Mouse (Mus musculus): ENCODE measurements around the gene Ube2h. TPM values are rescaled to one million over a fixed set of nuclear protein-coding genes. Genes with fewer than 3 reads are reported as not detected.

Ube2h gene
- polyA plus RNA-seq, 1 experiment from 2014 or later: 69.3 TPM

DNA sequence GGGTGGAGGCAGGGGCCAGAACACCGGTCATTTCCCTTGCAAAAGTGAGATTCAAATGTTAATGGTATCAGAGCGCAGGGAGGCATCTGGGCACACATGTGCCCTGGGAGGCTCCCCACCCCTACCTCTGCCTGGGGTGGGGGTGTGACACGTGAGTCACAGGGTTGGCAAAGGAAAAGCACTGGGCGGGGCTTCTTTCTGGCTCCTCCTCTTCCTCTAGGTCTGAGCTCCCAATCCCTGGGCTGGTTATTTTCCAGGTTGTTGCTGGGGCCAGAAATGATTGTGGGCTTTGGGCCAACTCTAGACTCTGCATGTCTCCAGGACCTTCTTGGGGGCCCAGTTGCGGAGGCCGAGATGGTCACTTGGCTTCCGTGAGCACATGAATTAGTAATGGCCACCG, 108.2 kb downstream of the Ube2h start:
- 0 out of 2 replicates have a peak, but pooled peaks have one; percentile 53 for ATAC-seq (ENCODE audit: insufficient number of reproducible peaks, low FRiP score)
- WGBS: 69% methylated on average over 8 of the region's 8 CpGs
- no peak overlapping the region for H3K27ac ChIP-seq (ENCODE audit: poor library complexity, severe bottlenecking)

DNA sequence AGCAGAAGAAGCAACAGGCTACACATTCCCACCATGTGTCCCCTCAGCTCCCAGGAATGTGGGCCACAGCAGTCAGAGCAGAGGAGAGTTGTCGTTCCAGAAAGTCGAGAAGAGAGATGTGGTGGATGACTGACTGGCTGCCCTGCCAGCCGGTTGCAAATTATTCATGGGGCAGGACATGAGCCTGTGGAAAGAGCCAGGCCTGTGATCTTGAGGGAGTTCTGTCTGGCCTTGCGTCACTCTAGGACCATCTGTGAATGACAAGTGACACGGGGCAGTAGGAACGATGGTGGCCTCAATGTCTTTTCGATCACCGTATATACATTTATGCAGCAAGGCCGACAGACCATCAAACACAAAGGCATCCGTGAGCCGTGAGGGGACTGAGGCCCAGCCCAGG, 108.7 kb downstream of the Ube2h start:
- WGBS: 72% methylated on average over 11 of the region's 11 CpGs
- no peak overlapping the region for H3K4me2 ChIP-seq
- no peak overlapping the region for H3K4me3 ChIP-seq
- H3K4me1 ChIP-seq (replicated peaks): 0 out of 2 replicates have a peak, but pooled peaks cover 6% of the 10 kb centered on the region
- ATAC-seq (ENCODE audit: insufficient number of reproducible peaks, low FRiP score): no peak
- H3K27ac ChIP-seq (ENCODE audit: poor library complexity, severe bottlenecking): no peak overlapping the region
- H3K9ac ChIP-seq: no peak overlapping the region
- H3K27me3 ChIP-seq (replicated peaks): no peaks in the 10 kb centered on the region
- H3K9me3 ChIP-seq (replicated peaks): no peaks in the 10 kb centered on the region
- H3K36me3 ChIP-seq: no peaks in the 10 kb centered on the region

More for the DNA sequence above, 108.2 kb downstream of the Ube2h start:
- H3K27me3 ChIP-seq (replicated peaks): no peaks in the 10 kb centered on the region
- H3K4me1 ChIP-seq (replicated peaks): 0 out of 2 replicates have a peak, but pooled peaks cover 6% of the 10 kb centered on the region
- no peak overlapping the region for H3K4me2 ChIP-seq
- H3K4me3 ChIP-seq: no peak overlapping the region
- H3K9me3 ChIP-seq (replicated peaks): no peaks in the 10 kb centered on the region
- H3K36me3 ChIP-seq: no peaks in the 10 kb centered on the region
- no peak overlapping the region for H3K9ac ChIP-seq

DNA sequence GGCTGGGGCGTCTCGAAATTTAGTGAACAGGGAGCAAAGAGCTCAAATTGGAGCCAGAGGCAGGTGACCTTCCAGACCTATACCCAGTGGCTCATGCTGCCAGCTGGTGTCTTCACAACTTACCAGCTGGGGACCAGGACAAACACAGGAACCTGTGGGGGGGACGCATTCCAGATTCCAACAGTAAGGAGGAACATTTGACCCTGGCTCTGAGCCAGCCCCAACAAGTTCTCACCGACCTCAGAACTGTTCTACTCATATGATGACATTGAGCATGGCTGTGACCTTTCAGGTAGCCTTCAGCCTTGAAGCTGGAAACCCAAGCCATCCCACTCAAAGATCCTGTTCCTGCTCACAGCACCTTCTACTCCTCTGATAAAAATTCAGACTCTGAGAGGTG, 120.7 kb downstream of the Ube2h start:
- no peak for ATAC-seq (ENCODE audit: insufficient number of reproducible peaks, low FRiP score)
- H3K4me2 ChIP-seq: no peak overlapping the region
- H3K36me3 ChIP-seq: no peaks in the 10 kb centered on the region
- 68% methylated on average over 4 of the region's 4 CpGs for WGBS
- no peak overlapping the region for H3K9ac ChIP-seq
- H3K4me1 ChIP-seq (replicated peaks): peaks cover 8% of the 10 kb centered on the region
- H3K4me3 ChIP-seq: no peak overlapping the region
- peaks cover 60% of the 10 kb centered on the region for H3K27me3 ChIP-seq (replicated peaks)
- peaks cover 5% of the 10 kb centered on the region; the same call in 1 of the 2 replicates for H3K9me3 ChIP-seq (replicated peaks)
- H3K27ac ChIP-seq (ENCODE audit: poor library complexity, severe bottlenecking): no peak overlapping the region

DNA sequence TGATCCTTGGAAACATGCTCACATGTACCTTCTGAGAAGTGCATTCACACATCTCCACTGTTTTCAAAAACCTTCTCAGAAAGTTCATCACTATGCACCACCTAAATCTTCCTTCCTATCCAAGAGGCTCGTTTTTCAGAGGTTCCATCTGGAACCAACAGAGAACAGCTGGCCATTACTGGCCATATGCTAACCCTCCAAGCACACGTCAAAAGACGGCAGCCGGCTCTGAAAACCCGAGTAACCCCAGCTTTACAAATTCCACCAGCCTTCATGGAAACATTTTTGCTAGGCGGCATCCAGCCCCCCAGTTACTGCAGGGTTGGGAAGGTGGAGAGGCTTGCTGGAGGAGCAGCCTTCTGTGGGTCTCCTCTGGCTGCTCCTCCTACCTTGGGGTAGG, 122.3 kb downstream of the Ube2h start:
- ATAC-seq (ENCODE audit: insufficient number of reproducible peaks, low FRiP score): no peak
- Histone ChIP-seq H3K4me3 (no peak overlapping the region), H3K4me2 (no peak overlapping the region), H3K9ac (no peak overlapping the region), H3K4me1 (replicated peaks) (peaks cover 18% of the 10 kb centered on the region), H3K27me3 (replicated peaks) (peaks cover 73% of the 10 kb centered on the region), H3K36me3 (no peaks in the 10 kb centered on the region), H3K27ac (ENCODE audit: poor library complexity, severe bottlenecking) (no peak overlapping the region), H3K9me3 (replicated peaks) (peaks cover 5% of the 10 kb centered on the region; the same call in 1 of the 2 replicates)
- 66% methylated on average over 6 of the region's 6 CpGs for WGBS

DNA sequence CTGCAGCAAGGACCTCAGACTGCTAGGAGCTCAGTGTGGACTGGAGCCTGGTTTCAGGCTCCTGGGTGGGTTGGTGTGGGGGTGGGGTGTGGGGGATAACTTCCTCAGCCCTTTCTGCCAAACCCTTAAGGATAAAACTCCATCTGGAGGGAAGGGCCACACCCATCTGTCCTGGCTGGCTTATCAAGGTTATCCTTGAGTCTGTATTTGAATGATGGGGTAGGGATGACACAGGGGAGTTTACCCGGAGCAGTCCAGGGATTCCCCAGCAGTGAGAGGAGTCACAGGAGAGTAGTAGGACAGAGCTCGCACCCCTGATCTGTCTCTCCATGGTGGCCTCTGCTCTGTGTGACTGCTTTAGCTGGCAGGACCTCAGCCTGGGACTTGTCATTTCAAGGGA, 124.0 kb downstream of the Ube2h start:
- no peak overlapping the region for H3K27ac ChIP-seq (ENCODE audit: poor library complexity, severe bottlenecking)
- peaks cover 84% of the 10 kb centered on the region for H3K27me3 ChIP-seq (replicated peaks)
- no peaks in the 10 kb centered on the region for H3K36me3 ChIP-seq
- H3K4me1 ChIP-seq (replicated peaks): peaks cover 31% of the 10 kb centered on the region
- no peak overlapping the region for H3K9ac ChIP-seq
- ATAC-seq (ENCODE audit: insufficient number of reproducible peaks, low FRiP score): no peak
- H3K4me3 ChIP-seq: no peak overlapping the region
- 25% methylated on average over 2 of the region's 2 CpGs for WGBS
- H3K4me2 ChIP-seq: no peak overlapping the region
- H3K9me3 ChIP-seq (replicated peaks): peaks cover 5% of the 10 kb centered on the region; the same call in 1 of the 2 replicates

DNA sequence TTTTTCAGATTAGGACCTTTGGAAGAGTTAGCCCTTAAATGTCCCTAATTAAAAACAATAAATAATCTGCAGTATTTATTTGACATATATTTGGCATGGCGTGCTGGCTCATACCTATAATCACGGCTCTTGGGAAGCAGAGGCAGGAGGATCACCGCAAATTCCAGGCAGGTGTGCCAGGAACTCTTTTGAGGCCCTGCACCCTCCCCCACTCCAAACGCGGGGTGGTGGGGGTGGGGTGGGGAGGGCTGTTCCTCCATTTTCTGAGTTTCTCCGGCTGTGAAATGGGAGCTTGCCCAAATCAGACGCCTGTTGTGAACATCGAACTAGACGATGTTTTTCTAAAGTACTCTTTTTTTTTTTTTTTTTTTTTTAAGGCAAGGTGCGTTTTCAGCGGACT, 125.3 kb downstream of the Ube2h start:
- no peak overlapping the region for H3K27ac ChIP-seq (ENCODE audit: poor library complexity, severe bottlenecking)
- H3K36me3 ChIP-seq: no peaks in the 10 kb centered on the region
- no peak overlapping the region for H3K4me2 ChIP-seq
- no peak overlapping the region for H3K4me3 ChIP-seq
- no peak overlapping the region for H3K9ac ChIP-seq
- H3K4me1 ChIP-seq (replicated peaks): peaks cover 44% of the 10 kb centered on the region
- peaks cover 90% of the 10 kb centered on the region for H3K27me3 ChIP-seq (replicated peaks)
- no peak for ATAC-seq (ENCODE audit: insufficient number of reproducible peaks, low FRiP score)
- H3K9me3 ChIP-seq (replicated peaks): peaks cover 5% of the 10 kb centered on the region; the same call in 1 of the 2 replicates
- 14% methylated on average over 11 of the region's 11 CpGs for WGBS

DNA sequence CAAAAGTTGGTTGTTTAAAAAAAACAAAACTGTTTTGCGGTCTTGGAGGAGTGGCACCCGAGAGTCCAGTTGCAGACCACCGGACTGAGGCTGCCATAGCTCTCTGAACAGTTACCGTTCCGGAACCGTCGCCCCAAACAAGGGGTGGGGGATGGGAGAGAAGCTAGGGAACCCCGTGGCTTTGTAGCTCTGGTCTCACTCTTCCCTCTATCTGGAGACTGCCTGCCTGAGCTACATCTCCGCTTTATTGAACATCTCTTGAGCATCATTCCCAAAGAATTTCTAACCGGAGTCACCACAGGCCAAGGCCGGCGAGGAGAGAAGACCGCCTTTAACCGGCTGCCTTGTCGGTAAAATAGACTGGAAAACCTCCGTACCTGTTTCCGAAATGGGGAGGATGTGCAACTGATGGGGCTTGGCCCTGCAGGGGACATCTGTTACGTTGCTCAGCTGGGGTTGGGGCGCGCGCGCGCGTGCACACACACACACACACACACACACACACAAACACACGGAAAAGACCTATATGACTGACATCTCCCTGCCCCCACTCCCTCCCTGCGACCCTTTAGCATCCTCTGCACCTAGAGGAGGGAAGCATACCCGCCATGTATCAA, 126.2 kb downstream of the Ube2h start:
- H3K4me2 ChIP-seq: no peak overlapping the region
- H3K4me1 ChIP-seq (replicated peaks): peaks cover 53% of the 10 kb centered on the region
- no peak overlapping the region for H3K4me3 ChIP-seq

DNA sequence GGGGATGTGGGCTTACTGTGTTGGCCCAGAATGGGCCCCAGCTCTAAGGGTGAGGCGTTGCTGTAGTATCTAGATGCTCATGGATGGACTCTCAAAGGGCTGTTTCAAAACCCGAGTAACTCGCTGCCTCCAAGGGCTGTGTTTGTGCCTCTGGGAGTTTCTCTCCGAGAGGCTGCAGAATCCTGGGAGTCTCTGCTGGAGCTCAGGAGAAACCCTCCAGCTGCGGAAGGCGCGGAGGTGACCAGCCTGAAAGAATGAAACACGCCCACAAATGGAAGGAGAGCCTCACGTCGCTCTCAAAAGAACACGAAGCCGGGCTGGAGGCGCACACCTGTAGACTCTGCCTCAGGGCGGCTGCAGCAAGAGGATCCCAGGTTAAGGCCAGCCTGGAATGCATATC, 127.0 kb downstream of the Ube2h start:
- Histone ChIP-seq H3K9ac (no peak overlapping the region), H3K4me2 (no peak overlapping the region), H3K4me3 (no peak overlapping the region), H3K4me1 (replicated peaks) (peaks cover 59% of the 10 kb centered on the region), H3K9me3 (replicated peaks) (no peaks in the 10 kb centered on the region), H3K27ac (ENCODE audit: poor library complexity, severe bottlenecking) (no peak overlapping the region), H3K36me3 (no peaks in the 10 kb centered on the region), H3K27me3 (replicated peaks) (peaks cover 95% of the 10 kb centered on the region)
- WGBS: 1% methylated on average over 14 of the region's 14 CpGs
- ATAC-seq (ENCODE audit: insufficient number of reproducible peaks, low FRiP score): no peak

More for the DNA sequence above, 126.2 kb downstream of the Ube2h start:
- 1% methylated on average over 27 of the region's 27 CpGs for WGBS
- peaks cover 94% of the 10 kb centered on the region for H3K27me3 ChIP-seq (replicated peaks)
- H3K36me3 ChIP-seq: no peaks in the 10 kb centered on the region
- H3K27ac ChIP-seq (ENCODE audit: poor library complexity, severe bottlenecking): no peak overlapping the region
- no peak for ATAC-seq (ENCODE audit: insufficient number of reproducible peaks, low FRiP score)
- no peak overlapping the region for H3K9ac ChIP-seq
- no peaks in the 10 kb centered on the region for H3K9me3 ChIP-seq (replicated peaks)

DNA sequence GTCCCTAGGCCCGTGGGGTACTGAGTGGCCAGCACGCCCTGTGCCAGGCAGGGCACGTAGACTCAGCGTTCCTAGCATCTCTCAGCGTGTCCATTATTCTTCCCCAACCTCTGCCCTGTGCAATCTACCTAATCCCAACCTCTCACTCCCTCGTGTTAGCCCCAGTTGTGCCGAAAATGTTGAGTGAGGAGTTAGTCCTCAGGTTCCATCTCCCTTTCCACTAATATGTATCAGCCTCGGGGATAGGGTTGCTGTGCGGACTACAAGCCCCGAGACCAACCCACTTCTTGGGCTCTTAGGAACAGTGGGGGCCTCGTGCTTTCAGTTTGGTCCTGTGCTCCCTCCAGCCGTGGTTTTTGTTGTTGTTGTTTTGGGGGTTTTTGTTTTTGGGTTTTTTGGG, 127.8 kb downstream of the Ube2h start:
- Histone ChIP-seq H3K9me3 (replicated peaks) (no peaks in the 10 kb centered on the region), H3K4me3 (peak overlapping the region; percentile 44), H3K36me3 (no peaks in the 10 kb centered on the region), H3K4me1 (replicated peaks) (peaks cover 59% of the 10 kb centered on the region), H3K27ac (ENCODE audit: poor library complexity, severe bottlenecking) (no peak overlapping the region), H3K9ac (no peak overlapping the region), H3K27me3 (replicated peaks) (peaks cover 95% of the 10 kb centered on the region), H3K4me2 (peak overlapping the region; percentile 69)
- ATAC-seq (ENCODE audit: insufficient number of reproducible peaks, low FRiP score): no peak
- WGBS: 3% methylated on average over 12 of the region's 12 CpGs

DNA sequence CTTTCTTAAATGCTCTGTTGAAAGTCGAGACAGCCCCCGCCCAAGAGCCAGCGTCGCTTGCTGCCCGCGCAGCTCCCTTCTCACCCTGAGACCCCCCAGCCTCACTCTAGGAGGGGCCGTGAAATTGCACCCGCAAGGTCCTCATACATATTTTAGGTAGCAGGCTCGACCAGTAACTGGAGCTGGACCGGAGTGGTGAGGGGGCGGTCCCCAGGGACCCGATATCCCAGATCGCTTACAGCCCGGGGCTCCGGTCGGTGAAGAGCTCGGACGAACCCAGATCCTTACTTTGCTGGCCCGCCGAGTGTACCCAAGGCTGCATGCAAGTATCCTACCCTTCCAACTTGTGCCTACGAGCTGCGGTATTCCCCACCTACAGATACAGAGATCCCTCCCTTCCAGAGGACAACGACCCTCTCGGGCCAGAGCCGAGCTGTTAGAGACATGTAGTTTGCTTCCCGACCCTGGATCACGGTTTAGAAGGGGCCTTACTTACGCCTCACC, 128.4 kb downstream of the Ube2h start:
- Histone ChIP-seq H3K36me3 (no peaks in the 10 kb centered on the region), H3K27me3 (replicated peaks) (peaks cover 95% of the 10 kb centered on the region), H3K4me1 (replicated peaks) (peaks cover 59% of the 10 kb centered on the region), H3K27ac (ENCODE audit: poor library complexity, severe bottlenecking) (no peak overlapping the region), H3K4me3 (peak overlapping the region; percentile 44), H3K9me3 (replicated peaks) (no peaks in the 10 kb centered on the region), H3K4me2 (peak overlapping the region; percentile 69), H3K9ac (no peak overlapping the region)
- WGBS: under 1% methylated on average over 28 of the region's 28 CpGs
- ATAC-seq (ENCODE audit: insufficient number of reproducible peaks, low FRiP score): no peak

DNA sequence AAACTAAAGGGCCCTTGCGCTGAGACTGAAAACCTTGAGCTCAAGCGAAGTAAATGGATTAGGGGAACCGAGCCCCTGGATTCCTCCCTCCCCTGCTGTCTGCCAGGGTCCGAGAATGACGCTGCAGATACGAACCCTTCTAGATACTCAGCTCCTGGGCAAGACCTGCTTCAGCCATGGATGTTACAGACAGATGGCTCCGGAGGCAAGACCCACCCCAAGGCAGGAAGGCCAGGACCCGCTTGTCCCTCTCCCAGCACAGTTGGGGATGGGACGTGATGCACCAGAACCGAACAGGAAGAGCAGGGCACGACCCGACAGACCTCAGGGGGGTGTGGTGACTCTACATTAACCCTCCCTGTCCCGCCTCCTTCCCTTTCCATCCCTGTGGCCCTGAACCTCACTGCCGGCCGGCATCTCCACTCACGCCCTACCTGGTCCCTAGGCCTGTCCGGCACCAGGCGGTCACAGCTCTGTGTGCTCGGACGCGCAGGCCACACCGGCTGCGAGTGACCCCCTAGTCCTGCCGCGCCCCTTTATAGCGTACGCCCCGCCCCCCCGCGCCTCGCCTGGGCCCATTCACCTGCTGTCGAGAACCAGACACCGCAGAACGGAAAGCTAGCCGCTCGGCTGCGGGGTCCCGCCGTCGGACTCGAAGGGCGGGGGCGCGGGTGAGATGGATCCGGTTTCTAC, 129.0 kb downstream of the Ube2h start:
- no peaks in the 10 kb centered on the region for H3K36me3 ChIP-seq
- no peak for ATAC-seq (ENCODE audit: insufficient number of reproducible peaks, low FRiP score)
- H3K27me3 ChIP-seq (replicated peaks): peaks cover 95% of the 10 kb centered on the region
- peaks cover 59% of the 10 kb centered on the region for H3K4me1 ChIP-seq (replicated peaks)
- no peak overlapping the region for H3K27ac ChIP-seq (ENCODE audit: poor library complexity, severe bottlenecking)
- H3K9ac ChIP-seq: no peak overlapping the region
- peak overlapping the region; percentile 44 for H3K4me3 ChIP-seq
- under 1% methylated on average over 45 of the region's 45 CpGs for WGBS
- no peaks in the 10 kb centered on the region for H3K9me3 ChIP-seq (replicated peaks)
- peak overlapping the region; percentile 69 for H3K4me2 ChIP-seq

Measured in heart, embryonic 12.5 days (tissue).